Mouse (Mus musculus): Measurements from ENCODE around the gene Klf7. TPM values are rescaled to one million over a fixed set of nuclear protein-coding genes. Genes with fewer than 3 reads are reported as not detected.

The Klf7 gene
- total RNA-seq, 2 experiments from 2014 or later: 3.0 to 3.7 TPM

GRCm38 (mm10) chr1:64078011-64078746, 43.9 kb downstream of the Klf7 start:
- ATAC-seq (replicated peaks; ENCODE audit: low FRiP score, low TSS enrichment, poor library complexity, severe bottlenecking): 0 out of 2 replicates have a peak, but pooled peaks have one; percentile 41

GRCm38 (mm10) chr1:64074051-64074450, 48.0 kb downstream of the Klf7 start:
- no peak for ATAC-seq (replicated peaks; ENCODE audit: low FRiP score, low TSS enrichment, poor library complexity, severe bottlenecking)

DNA sequence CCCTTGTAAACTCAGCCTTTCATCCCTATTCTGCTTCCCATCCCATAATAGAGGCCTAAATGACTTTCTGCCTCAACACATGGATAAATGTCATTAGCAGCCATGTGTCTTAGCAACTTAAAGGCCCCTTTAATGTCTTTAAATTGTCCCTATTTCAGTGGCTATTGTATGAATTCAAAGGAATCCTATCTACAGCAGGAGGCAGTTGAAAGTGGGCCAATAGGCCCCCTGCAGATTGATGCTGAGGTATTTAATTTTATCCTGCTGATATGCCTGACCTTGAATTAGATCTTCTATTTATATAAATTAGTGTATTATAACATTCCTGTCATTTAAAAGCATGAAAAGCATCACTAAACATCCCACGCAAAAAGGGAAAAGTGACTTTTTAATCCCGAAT, 51.1 kb downstream of the Klf7 start:
- ATAC-seq (replicated peaks; ENCODE audit: low FRiP score, low TSS enrichment, poor library complexity, severe bottlenecking): no peak

DNA sequence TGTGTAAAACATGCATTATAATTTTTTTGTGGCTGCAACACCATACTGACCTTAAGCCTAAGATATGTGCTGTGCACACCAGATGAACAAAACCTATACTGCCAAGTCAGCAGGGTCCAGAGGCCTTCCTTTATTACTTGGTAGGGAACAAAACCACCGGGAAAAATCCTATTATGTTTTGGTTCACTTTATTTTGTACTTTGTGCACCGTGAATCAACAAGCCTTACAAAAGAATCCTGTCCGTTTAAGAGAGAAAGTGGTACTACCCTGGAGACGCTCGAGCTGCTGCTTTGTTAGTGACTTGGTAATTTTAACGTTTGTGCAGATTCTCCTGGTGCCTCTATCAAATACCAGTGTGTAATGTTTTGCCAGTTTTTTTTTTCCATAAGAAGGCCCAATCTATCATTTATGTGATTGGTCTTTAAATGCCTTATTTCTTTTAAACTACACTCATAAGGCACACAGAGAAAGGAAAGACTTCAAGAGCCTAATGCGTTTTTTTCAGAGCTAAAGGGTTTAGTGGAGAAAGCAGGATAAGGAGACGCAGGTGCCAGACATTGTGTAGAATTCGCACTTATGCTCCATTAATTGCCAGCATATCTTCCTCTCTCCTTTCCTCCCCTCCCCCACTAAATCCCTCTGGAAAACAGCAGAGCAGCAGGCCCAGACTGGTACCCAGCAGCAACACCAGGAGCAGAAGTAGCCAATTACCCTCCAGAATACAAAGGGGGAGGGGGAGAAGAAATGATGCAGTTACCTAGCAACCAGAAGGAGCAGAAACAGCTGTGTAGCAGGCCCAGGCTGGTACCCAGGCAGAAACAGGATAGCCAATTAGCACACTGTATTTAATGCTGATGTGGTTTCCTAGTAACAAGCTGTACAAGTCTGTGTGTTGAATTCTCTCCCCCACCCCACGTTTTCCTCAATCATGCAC, 55.5 kb downstream of the Klf7 start:
- ATAC-seq (replicated peaks; ENCODE audit: low FRiP score, low TSS enrichment, poor library complexity, severe bottlenecking): no peak

GRCm38 (mm10) chr1:64061488-64061887, 60.6 kb downstream of the Klf7 start:
- no peak for ATAC-seq (replicated peaks; ENCODE audit: low FRiP score, low TSS enrichment, poor library complexity, severe bottlenecking)

GRCm38 (mm10) chr1:64060699-64061454, 61.2 kb downstream of the Klf7 start:
- no peak for ATAC-seq (replicated peaks; ENCODE audit: low FRiP score, low TSS enrichment, poor library complexity, severe bottlenecking)

DNA sequence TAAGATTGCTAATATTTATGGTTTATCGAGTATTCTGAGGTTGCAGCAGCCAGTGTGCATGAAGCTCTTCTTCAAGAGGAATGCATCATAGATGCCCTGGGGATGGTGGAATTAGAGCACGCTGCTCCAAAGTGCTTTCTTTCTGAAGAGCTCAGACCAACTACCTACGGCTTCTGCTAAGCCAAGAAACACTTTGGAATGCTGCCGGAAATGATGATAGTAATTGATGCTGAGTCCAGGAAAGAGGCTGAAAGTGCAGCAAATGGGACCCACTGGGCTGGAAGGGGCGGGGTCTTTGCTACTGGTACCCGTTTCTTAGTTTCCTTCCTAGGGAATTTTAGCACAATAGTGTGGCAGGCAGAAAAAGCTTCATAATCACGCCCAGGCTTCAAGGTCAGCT, 62.0 kb downstream of the Klf7 start:
- ATAC-seq (replicated peaks; ENCODE audit: low FRiP score, low TSS enrichment, poor library complexity, severe bottlenecking): no peak

- ATAC-seq (replicated peaks; ENCODE audit: low FRiP score, low TSS enrichment, poor library complexity, severe bottlenecking): no peak
Observed at GRCm38 (mm10) chr1:64056541-64056940, 65.5 kb downstream of the Klf7 start.

GRCm38 (mm10) chr1:64055978-64056377, 66.1 kb downstream of the Klf7 start:
- no peak for ATAC-seq (replicated peaks; ENCODE audit: low FRiP score, low TSS enrichment, poor library complexity, severe bottlenecking)

DNA sequence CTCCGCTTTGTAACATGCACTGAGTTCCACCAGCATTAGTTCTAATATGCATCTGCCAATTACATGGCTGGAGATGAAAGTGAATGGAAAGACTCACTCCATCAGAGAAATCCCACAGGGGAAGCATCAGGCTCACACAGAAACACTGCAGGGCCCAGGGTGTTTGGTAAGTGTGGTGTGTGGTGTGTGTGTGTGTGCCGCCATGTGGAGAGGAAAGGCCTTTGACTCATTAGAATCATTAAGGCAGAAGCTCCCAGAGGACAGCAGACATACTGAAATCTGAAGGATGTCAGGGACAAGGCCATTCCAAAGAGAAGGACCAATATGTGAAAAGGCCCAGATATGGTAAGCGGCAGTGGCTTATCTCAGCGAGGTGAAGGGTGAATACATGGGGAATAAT, 66.9 kb downstream of the Klf7 start:
- no peak for ATAC-seq (replicated peaks; ENCODE audit: low FRiP score, low TSS enrichment, poor library complexity, severe bottlenecking)

GRCm38 (mm10) chr1:64052069-64052750, 69.9 kb downstream of the Klf7 start:
- no peak for ATAC-seq (replicated peaks; ENCODE audit: low FRiP score, low TSS enrichment, poor library complexity, severe bottlenecking)

- no peak for ATAC-seq (replicated peaks; ENCODE audit: low FRiP score, low TSS enrichment, poor library complexity, severe bottlenecking)
Observed at GRCm38 (mm10) chr1:64048567-64048966, 73.5 kb downstream of the Klf7 start.

- no peak for ATAC-seq (replicated peaks; ENCODE audit: low FRiP score, low TSS enrichment, poor library complexity, severe bottlenecking)
Observed at GRCm38 (mm10) chr1:64046802-64047156, 75.3 kb downstream of the Klf7 start.

GRCm38 (mm10) chr1:64046087-64046801, 75.8 kb downstream of the Klf7 start:
- ATAC-seq (replicated peaks; ENCODE audit: low FRiP score, low TSS enrichment, poor library complexity, severe bottlenecking): no peak

DNA sequence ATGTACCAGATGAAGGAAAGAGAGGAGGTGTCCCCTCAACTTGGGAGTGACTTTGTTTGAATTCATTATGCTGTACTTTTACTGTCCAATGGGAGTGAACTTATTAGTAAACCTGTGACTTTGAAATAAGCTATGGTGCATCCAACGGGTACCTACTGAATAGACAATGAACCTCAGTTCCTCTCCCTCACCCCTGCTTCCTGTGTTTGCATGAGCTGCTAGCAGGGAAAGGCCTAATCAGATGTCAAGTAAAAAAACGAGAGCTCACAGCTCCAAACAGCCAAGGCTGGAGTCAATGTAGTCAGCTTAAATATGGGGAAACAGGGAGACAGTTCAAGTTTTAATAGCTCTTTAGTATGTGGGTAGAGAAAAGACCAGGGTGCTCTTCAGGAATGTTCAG, 77.5 kb downstream of the Klf7 start:
- no peak for ATAC-seq (replicated peaks; ENCODE audit: low FRiP score, low TSS enrichment, poor library complexity, severe bottlenecking)

DNA sequence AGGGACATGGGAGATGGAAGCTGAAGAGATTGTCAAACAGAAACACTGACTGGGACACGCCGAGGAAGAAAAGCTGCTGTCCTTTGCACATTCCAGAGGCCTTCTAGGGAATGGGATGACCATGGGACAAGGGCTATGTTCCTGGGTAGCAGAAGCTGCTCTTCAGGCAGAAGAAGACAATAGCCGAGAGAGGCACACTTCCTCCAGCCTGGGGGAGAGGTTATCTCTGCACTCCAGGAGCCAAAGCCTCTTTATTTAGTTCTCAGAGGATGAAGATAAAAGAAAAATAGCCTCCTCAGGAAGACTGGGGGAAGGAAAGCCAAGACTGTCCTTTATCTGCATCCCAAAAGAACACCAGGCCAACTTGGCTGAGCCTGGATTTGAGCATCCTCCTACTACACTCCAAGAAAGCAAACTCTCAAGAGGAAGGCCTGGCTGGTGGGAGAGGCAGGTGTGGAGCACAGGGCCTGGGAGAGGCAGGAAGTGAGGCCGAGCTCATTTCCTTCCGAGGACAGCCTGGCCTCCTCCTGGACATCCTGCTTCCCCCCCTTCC, 81.2 kb downstream of the Klf7 start:
- 0 out of 2 replicates have a peak, but pooled peaks have one; percentile 36 for ATAC-seq (replicated peaks; ENCODE audit: low FRiP score, low TSS enrichment, poor library complexity, severe bottlenecking)

DNA sequence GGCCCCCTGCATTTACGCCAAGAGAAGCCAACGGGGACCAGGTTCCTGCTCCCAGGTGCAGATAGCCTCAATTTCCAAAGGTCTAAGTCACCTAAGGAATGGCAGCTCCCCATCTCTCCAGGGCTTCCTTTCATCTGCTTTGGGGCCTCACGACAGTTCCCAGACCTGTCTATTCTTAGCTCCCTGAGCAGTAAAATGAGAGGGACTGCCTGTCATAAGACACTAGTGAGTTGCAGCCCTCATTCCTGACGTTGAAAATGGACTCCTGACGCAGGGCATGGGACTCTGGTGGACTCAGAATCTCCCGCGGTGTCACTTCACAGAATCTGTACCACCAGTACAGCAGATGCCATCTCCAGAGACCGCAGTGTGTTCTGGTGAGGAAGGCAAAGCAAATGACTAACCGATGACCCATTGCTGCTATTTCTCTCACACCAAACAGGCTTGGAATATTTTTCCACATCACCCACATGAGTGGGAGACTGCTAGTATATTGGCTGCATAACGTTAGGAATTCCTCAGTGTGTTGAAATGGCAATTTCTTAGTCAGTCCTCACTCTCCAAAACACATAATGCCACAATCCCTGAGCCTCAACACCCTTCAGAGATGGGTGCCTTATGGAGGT, 81.9 kb downstream of the Klf7 start:
- no peak for ATAC-seq (replicated peaks; ENCODE audit: low FRiP score, low TSS enrichment, poor library complexity, severe bottlenecking)

DNA sequence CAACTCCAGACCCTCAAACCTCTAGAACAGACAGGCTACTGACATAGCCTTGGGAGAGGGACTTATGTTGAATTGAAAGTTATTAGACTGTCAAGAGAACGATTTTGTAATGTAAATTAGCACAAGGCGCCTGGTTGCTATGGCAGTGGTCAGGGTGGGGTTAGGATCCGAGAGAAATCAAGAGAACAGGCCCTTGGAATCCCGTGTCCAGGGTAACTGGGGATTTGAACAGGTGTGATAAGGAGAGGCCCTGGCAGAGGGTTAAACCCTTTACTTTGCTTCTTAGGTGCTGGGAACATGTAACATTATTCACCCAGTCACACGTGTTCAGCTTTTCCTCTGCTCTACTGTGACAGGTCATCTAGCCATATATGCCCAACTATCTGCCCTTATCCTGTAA, 83.7 kb downstream of the Klf7 start:
- no peak for ATAC-seq (replicated peaks; ENCODE audit: low FRiP score, low TSS enrichment, poor library complexity, severe bottlenecking)
